Mouse (Mus musculus) neural tube, embryonic 14.5 days (tissue): Measurements from ENCODE around the gene Gm48551. TPM values are rescaled to one million over a fixed set of nuclear protein-coding genes. Genes with fewer than 3 reads are reported as not detected.
A peak's percentile ranks its signal among the peaks of the same experiment; 100 is the strongest.

Source experiments
- ATAC-seq: fragments of 200-750 bp; cut with Nextera tagmentation; 2 replicates; pipeline ENCODE4 v1.8.0; 2017; ENCODE audit warnings: low read depth, mild to moderate bottlenecking, moderate TSS enrichment, moderate library complexity
- H3K27ac ChIP-seq: fragments of 300-500 bp; sonication (generic); 2 replicates; pipeline ENCODE4 v1.5.1; 2014; ENCODE audit warnings: low read depth, mild to moderate bottlenecking, control low read depth, low read length, moderate library complexity, mixed read lengths
- H3K27me3 ChIP-seq: fragments of 300-500 bp; sonication (generic); 2 replicates; pipeline ENCODE4 v1.6.1; 2014; ENCODE audit warnings: low read length; ENCODE audit not compliant: control insufficient read depth, insufficient read depth
- H3K36me3 ChIP-seq: fragments of 300-500 bp; sonication (generic); 2 replicates; pipeline ENCODE4 v1.6.1; 2014; ENCODE audit warnings: low read length, mixed read lengths; ENCODE audit not compliant: control insufficient read depth, insufficient read depth
- H3K4me1 ChIP-seq: fragments of 300-500 bp; sonication (generic); 2 replicates; pipeline ENCODE4 v1.6.1; 2014; ENCODE audit warnings: low read length; ENCODE audit not compliant: control insufficient read depth, insufficient read depth
- H3K4me2 ChIP-seq: fragments of 300-500 bp; sonication (generic); 2 replicates; pipeline ENCODE4 v1.6.1; 2014; ENCODE audit warnings: mild to moderate bottlenecking, low read depth, low read length, control low read depth
- H3K4me3 ChIP-seq: fragments of 300-500 bp; sonication (generic); 2 replicates; pipeline ENCODE4 v1.5.1; 2014; ENCODE audit warnings: low read depth, low read length, control low read depth, mixed read lengths
- H3K9ac ChIP-seq: fragments of 300-500 bp; sonication (generic); replicated peaks from 2 replicates; pipeline ENCODE4 v1.6.1; 2014; ENCODE audit warnings: low read depth, mild to moderate bottlenecking, control low read depth, low read length, mixed read lengths
- H3K9me3 ChIP-seq: fragments of 300-500 bp; sonication (generic); 2 replicates; pipeline ENCODE4 v1.6.1; 2016; ENCODE audit warnings: low read length; ENCODE audit not compliant: control insufficient read depth
- WGBS: fragments of 180-500 bp; shearing (Covaris S2); extraction: QIAGEN DNeasy Blood & Tissue Kit; methylation state at CpG from one replicate; pipeline ENCODE4 v1.1.7; 2014; 5-methylcytosine and 5-hydroxymethylcytosine counted together
- polyA plus RNA-seq: library from polyadenylated mRNA; unstranded; fragments of >200 nt; fragmentation: Nextera tagmentation; extraction: Ambion mirVana; gene quantifications from 2 replicates; pipeline ENCODE4 v1.2.1, GENCODE M21; 2014

Gene Gm48551
- polyA plus RNA-seq, 1 experiment from 2014 or later: 6.3 TPM

- Histone ChIP-seq H3K4me3 (no peak overlapping the region), H3K4me2 (no peak overlapping the region), H3K27me3 (no peaks in the 10 kb centered on the region), H3K36me3 (peaks cover 21% of the 10 kb centered on the region), H3K9ac (no peak overlapping the region), H3K9me3 (no peaks in the 10 kb centered on the region), H3K4me1 (peaks cover 17% of the 10 kb centered on the region), H3K27ac (no peak overlapping the region)
- WGBS: 61% methylated on average over 23 of the region's 23 CpGs
- ATAC-seq: peak; percentile 61
Observed at GRCm38 (mm10) chr10:81389801-81390677, 5.8 kb downstream of the Gm48551 start.

GRCm38 (mm10) chr10:81390678-81390965 is 6.4 kb downstream of the Gm48551 start:
- Histone ChIP-seq H3K4me1 (peaks cover 13% of the 10 kb centered on the region; the same call in 1 of the 2 replicates), H3K9me3 (no peaks in the 10 kb centered on the region), H3K9ac (no peak overlapping the region), H3K4me2 (no peak overlapping the region), H3K4me3 (no peak overlapping the region), H3K36me3 (peaks cover 21% of the 10 kb centered on the region), H3K27ac (no peak overlapping the region), H3K27me3 (no peaks in the 10 kb centered on the region)
- ATAC-seq: no peak
- WGBS: 91% methylated on average over 13 of the region's 13 CpGs

- H3K4me1 ChIP-seq: peaks cover 17% of the 10 kb centered on the region
- ATAC-seq: no peak
- peaks cover 12% of the 10 kb centered on the region for H3K36me3 ChIP-seq
- no peak overlapping the region for H3K9ac ChIP-seq
- H3K27me3 ChIP-seq: no peaks in the 10 kb centered on the region
- H3K4me3 ChIP-seq: no peak overlapping the region
- WGBS: 82% methylated on average over 6 of the region's 6 CpGs
- H3K27ac ChIP-seq: no peak overlapping the region
- no peaks in the 10 kb centered on the region for H3K9me3 ChIP-seq
- no peak overlapping the region for H3K4me2 ChIP-seq
Observed at GRCm38 (mm10) chr10:81392270-81392669, 8.0 kb downstream of the Gm48551 start.

GRCm38 (mm10) chr10:81392781-81393185 is 8.5 kb downstream of the Gm48551 start, which contains the start of gene Smim24:
TSS of gene Smim24 (plus strand) at chr10:81393051.
- Histone ChIP-seq H3K9me3 (no peaks in the 10 kb centered on the region), H3K4me3 (0 out of 2 replicates have a peak within 1 kb of the TSS, but pooled peaks have one; percentile 12), H3K36me3 (peaks cover 11% of the 10 kb centered on the region), H3K27ac (peak within 1 kb of the TSS; percentile 22; the same call in 1 of the 2 replicates), H3K9ac (peak within 1 kb of the TSS; percentile 32), H3K27me3 (no peaks in the 10 kb centered on the region), H3K4me2 (peak within 1 kb of the TSS; percentile 39), H3K4me1 (peaks cover 17% of the 10 kb centered on the region)
- WGBS: 68% methylated on average over 13 of the region's 14 CpGs
- no peak for ATAC-seq

- Histone ChIP-seq H3K27ac (peak overlapping the region; percentile 22; the same call in 1 of the 2 replicates), H3K4me3 (0 out of 2 replicates have a peak overlapping the region, but pooled peaks have one; percentile 12), H3K9me3 (no peaks in the 10 kb centered on the region), H3K4me2 (peak overlapping the region; percentile 39), H3K9ac (peak overlapping the region; percentile 32; the same call in 1 of the 2 replicates), H3K27me3 (no peaks in the 10 kb centered on the region), H3K36me3 (peaks cover 7% of the 10 kb centered on the region; the same call in 1 of the 2 replicates), H3K4me1 (peaks cover 20% of the 10 kb centered on the region)
- no peak for ATAC-seq
- 7% methylated on average over 19 of the region's 19 CpGs for WGBS
Observed at GRCm38 (mm10) chr10:81393456-81394063, 9.3 kb downstream of the Gm48551 start.

- no peak overlapping the region for H3K9ac ChIP-seq
- no peaks in the 10 kb centered on the region for H3K9me3 ChIP-seq
- H3K4me1 ChIP-seq: peaks cover 15% of the 10 kb centered on the region
- ATAC-seq: no peak
- H3K27ac ChIP-seq: no peak overlapping the region
- H3K4me3 ChIP-seq: no peak overlapping the region
- H3K4me2 ChIP-seq: no peak overlapping the region
- no peaks in the 10 kb centered on the region for H3K27me3 ChIP-seq
- 16% methylated on average over 5 of the region's 5 CpGs for WGBS
- H3K36me3 ChIP-seq: peaks cover 15% of the 10 kb centered on the region
Observed at GRCm38 (mm10) chr10:81395127-81395526, 10.9 kb downstream of the Gm48551 start.

GRCm38 (mm10) chr10:81395865-81396264 is 11.6 kb downstream of the Gm48551 start:
- H3K4me2 ChIP-seq: no peak overlapping the region
- no peak for ATAC-seq
- peaks cover 21% of the 10 kb centered on the region for H3K36me3 ChIP-seq
- 84% methylated on average over 4 of the region's 4 CpGs for WGBS
- H3K4me3 ChIP-seq: no peak overlapping the region
- peaks cover 19% of the 10 kb centered on the region for H3K4me1 ChIP-seq
- no peaks in the 10 kb centered on the region for H3K27me3 ChIP-seq
- H3K9me3 ChIP-seq: no peaks in the 10 kb centered on the region
- H3K27ac ChIP-seq: peak overlapping the region; percentile 55; the same call in 1 of the 2 replicates
- no peak overlapping the region for H3K9ac ChIP-seq

GRCm38 (mm10) chr10:81396749-81397148 is 12.5 kb downstream of the Gm48551 start:
- H3K4me2 ChIP-seq: no peak overlapping the region
- peaks cover 21% of the 10 kb centered on the region for H3K36me3 ChIP-seq
- ATAC-seq: no peak
- H3K27me3 ChIP-seq: no peaks in the 10 kb centered on the region
- H3K9me3 ChIP-seq: no peaks in the 10 kb centered on the region
- H3K27ac ChIP-seq: no peak overlapping the region
- H3K4me1 ChIP-seq: peaks cover 27% of the 10 kb centered on the region
- WGBS: 54% methylated on average over 5 of the region's 5 CpGs
- H3K4me3 ChIP-seq: no peak overlapping the region
- 0 out of 2 replicates have a peak overlapping the region, but pooled peaks have one; percentile 4 for H3K9ac ChIP-seq

- peaks cover 25% of the 10 kb centered on the region for H3K36me3 ChIP-seq
- 50% methylated on average over 5 of the region's 5 CpGs for WGBS
Observed at GRCm38 (mm10) chr10:81399296-81399695, 15.0 kb downstream of the Gm48551 start.

More at GRCm38 (mm10) chr10:81399296-81399695, 15.0 kb downstream of the Gm48551 start:
- H3K9ac ChIP-seq: no peak overlapping the region
- peaks cover 36% of the 10 kb centered on the region for H3K4me1 ChIP-seq
- no peaks in the 10 kb centered on the region for H3K27me3 ChIP-seq
- ATAC-seq: no peak
- no peak overlapping the region; the same call in 1 of the 2 replicates for H3K27ac ChIP-seq
- no peak overlapping the region for H3K4me3 ChIP-seq
- H3K4me2 ChIP-seq: no peak overlapping the region
- no peaks in the 10 kb centered on the region for H3K9me3 ChIP-seq
